Mouse (Mus musculus): ENCODE results near the gene Plpp6. TPM values are rescaled to one million over a fixed set of nuclear protein-coding genes. Genes with fewer than 3 reads are reported as not detected.
A peak's percentile ranks its signal among the peaks of the same experiment; 100 is the strongest.

Plpp6 gene
- total RNA-seq (2017) = 6.7 to 12.2 TPM (median 11.9 TPM) in 3 replicates

DNA sequence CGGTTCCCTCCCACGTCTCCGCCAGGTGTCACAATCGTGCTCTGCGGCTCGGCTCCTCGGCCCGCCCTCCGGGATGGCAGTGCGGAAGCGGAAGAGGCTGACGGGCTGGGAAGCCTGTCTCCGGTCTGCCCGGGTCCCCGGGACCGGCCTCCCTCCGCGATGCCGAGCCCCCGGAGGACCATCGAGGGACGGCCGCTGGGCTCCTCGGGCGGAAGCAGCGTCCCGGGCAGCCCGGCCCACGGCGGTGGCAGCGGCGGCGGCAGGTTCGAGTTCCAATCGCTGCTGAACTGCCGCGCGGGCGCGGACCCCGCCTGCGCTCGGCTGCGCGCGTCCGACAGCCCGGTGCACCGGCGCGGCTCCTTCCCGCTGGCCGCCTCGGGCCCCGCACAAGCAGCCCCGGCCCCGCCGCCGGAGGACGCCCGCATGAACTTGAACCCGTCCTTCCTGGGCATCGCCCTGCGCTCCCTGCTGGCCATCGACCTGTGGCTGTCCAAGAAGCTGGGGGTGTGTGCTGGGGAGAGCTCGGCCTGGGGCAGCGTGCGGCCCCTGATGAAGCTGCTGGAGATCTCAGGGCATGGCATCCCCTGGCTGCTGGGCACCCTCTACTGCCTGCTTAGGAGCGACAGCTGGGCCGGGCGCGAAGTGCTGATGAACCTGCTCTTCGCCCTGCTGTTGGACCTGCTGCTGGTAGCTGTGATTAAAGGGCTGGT, at the start of gene Plpp6:
TSS of gene Plpp6 (plus strand) at position 112 of the 710 bp plus-strand sequence.
- ATAC-seq (replicated peaks; ENCODE audit: insufficient number of reproducible peaks, low FRiP score, low TSS enrichment, poor library complexity, severe bottlenecking) = peak; percentile 81

- no peak for ATAC-seq (replicated peaks; ENCODE audit: insufficient number of reproducible peaks, low FRiP score, low TSS enrichment, poor library complexity, severe bottlenecking)
These were observed 49.2 kb upstream of the Plpp6 start for GRCm38 (mm10) chr19:28914598-28914997.

DNA sequence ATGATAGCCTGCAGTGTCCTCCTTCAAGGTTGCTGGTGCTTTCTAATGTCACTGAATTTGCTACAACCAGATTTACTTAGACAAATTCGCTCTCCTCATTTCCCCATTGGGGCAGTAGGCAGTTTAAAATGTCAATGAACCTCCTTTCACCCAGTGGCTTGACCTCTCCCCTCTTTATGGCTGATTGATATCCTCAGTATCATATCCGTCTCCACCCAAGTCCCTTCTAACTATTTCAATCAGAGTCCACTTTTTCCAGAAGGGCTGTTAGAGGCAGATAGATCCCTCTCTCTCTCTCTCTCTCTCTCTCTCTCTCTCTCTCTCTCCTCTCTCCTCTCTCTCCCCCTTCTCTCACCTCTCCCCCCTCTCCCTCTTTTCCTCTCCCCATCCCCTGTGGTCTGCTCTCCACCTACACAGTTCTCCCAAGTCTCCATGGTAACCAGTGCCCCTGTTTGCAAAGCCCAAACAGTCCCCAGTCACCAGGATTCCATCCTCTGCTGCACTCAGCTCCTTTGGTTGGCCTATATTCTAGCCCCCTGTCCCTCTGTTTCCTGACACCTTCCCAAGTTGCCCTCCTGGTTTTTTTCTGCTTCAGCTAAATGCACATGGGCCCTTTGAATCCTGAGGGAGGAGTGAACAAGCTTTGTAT, 48.0 kb upstream of the Plpp6 start:
- no peak for ATAC-seq (replicated peaks; ENCODE audit: insufficient number of reproducible peaks, low FRiP score, low TSS enrichment, poor library complexity, severe bottlenecking)

GRCm38 (mm10) chr19:28916492-28916891, 47.3 kb upstream of the Plpp6 start:
- ATAC-seq (replicated peaks; ENCODE audit: insufficient number of reproducible peaks, low FRiP score, low TSS enrichment, poor library complexity, severe bottlenecking) = no peak

- ATAC-seq (replicated peaks; ENCODE audit: insufficient number of reproducible peaks, low FRiP score, low TSS enrichment, poor library complexity, severe bottlenecking) = no peak
These were observed 45.9 kb upstream of the Plpp6 start for GRCm38 (mm10) chr19:28917839-28918238.

GRCm38 (mm10) chr19:28926366-28926765, 37.4 kb upstream of the Plpp6 start:
- ATAC-seq (replicated peaks; ENCODE audit: insufficient number of reproducible peaks, low FRiP score, low TSS enrichment, poor library complexity, severe bottlenecking) = no peak

- no peak for ATAC-seq (replicated peaks; ENCODE audit: insufficient number of reproducible peaks, low FRiP score, low TSS enrichment, poor library complexity, severe bottlenecking)
These were observed 36.4 kb upstream of the Plpp6 start for GRCm38 (mm10) chr19:28927396-28927795.

DNA sequence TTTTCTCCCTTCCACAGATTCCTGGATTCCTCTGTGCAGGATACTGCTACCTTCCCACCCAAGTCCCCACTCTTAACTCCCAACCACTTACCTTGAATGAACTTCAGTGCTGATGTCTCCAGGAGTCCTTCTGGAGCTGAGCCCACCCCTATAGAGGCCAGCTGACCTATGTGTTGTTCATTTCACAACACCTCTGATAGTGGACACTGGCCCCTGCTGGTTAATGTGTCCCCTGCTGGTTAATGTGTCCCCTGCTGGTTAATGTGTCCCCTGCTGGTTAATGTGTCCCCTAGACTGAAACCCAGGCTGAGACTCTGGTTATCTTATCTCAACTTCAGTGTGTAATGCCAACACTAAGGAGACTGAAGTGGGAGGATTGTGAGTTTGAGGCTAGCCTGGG, 34.7 kb upstream of the Plpp6 start:
- no peak for ATAC-seq (replicated peaks; ENCODE audit: insufficient number of reproducible peaks, low FRiP score, low TSS enrichment, poor library complexity, severe bottlenecking)

DNA sequence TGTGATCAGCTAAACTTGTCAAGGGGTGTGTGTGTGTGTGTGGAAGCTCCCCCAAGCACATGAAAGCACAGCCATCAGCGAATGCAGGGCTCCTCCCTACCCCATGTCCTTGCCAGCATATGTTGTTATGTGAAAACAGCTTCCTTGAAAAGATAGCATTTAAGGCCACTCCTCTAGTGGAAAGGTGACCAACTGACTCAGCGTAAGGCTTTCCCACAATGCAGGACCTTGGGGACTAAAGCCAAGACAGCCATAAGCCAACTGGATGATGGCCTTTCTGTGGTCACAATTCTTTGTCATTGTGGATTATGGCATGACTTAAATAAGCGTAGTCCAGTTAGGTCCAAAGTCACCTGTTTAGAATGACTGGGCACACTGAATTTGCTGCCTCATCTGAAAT, 28.9 kb upstream of the Plpp6 start:
- ATAC-seq (replicated peaks; ENCODE audit: insufficient number of reproducible peaks, low FRiP score, low TSS enrichment, poor library complexity, severe bottlenecking) = no peak

GRCm38 (mm10) chr19:28940135-28940874, 23.4 kb upstream of the Plpp6 start:
- ATAC-seq (replicated peaks; ENCODE audit: insufficient number of reproducible peaks, low FRiP score, low TSS enrichment, poor library complexity, severe bottlenecking) = no peak

DNA sequence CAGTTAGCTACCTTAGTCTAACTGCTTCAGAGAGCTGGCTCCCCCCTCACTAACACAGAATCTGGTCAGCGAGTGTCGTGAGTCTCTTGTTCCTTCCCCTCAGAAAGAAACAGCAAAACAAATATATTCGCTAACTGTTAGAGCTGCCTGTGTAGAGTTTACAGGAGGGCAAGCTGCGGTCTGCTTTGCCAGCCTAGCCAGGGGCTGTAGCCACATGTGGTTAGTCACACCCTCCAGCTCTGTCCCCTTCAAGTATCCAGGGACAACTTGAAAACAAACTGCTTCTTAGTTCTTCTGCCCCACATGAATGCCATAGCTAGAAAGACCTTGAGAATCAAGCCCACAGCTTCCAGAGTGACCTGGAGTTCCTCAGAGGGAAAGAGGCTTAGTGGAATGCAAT, 22.5 kb upstream of the Plpp6 start:
- no peak; the same call in 1 of the 2 replicates for ATAC-seq (replicated peaks; ENCODE audit: insufficient number of reproducible peaks, low FRiP score, low TSS enrichment, poor library complexity, severe bottlenecking)

DNA sequence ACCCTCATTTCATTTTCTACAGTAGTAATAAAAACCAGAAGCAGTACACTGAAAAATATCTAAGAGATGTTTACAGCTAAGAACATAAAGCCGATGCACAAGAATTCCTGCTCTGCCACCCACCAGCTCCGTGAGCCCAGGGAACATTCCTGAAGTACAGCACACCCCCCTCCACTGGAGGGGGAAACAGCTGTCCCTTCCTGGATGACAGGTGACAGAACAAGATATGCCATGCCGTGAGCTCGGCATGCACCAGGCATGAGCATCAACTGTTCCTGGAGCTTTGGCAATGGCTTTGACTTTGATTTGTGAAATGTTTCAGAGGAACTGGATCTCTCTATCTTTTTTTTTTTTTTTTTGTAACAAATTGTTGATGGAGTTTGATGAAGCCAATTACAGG, 17.0 kb upstream of the Plpp6 start:
- ATAC-seq (replicated peaks; ENCODE audit: insufficient number of reproducible peaks, low FRiP score, low TSS enrichment, poor library complexity, severe bottlenecking) = no peak

DNA sequence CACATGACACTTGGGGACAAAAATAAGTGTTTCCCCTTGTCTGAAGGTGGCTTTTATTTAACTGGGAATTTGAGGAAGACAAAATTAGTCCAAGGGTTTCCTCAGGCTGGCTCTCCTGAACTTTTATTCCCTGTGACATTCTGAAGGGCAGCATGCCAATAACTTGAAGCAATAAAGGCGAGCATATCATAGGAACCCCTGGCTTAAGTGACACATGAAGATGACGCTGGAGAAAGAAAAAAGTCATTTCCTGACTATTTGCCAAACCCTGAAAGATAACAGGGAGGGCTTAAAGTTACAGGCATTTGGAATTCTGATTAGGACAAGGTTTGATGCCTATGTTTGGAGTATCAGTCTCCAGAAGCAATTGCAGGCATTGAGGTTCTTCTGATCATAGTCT, 16.4 kb upstream of the Plpp6 start:
- no peak for ATAC-seq (replicated peaks; ENCODE audit: insufficient number of reproducible peaks, low FRiP score, low TSS enrichment, poor library complexity, severe bottlenecking)

- ATAC-seq (replicated peaks; ENCODE audit: insufficient number of reproducible peaks, low FRiP score, low TSS enrichment, poor library complexity, severe bottlenecking) = no peak
These were observed 12.5 kb upstream of the Plpp6 start for GRCm38 (mm10) chr19:28951251-28951650.

DNA sequence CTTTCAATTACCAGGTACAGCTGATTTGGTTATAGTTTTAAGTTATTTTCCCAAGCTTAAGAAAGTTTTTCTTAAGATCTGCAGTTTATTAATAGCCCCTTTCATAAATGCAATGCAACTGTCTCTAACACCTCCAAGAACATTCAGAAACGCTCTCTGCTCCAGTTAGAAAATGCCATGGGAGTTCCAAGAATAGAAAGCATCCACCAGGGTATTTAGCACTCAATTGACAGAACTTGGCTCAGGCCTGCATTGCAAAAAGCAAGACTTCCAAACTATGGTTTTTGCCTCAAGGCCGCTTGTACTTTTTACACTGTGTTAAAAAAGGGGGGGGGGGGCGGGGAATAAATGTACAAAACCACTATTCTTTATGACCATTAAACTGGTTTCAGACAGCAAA, 640 bp upstream of the Plpp6 start:
- no peak for ATAC-seq (replicated peaks; ENCODE audit: insufficient number of reproducible peaks, low FRiP score, low TSS enrichment, poor library complexity, severe bottlenecking)

DNA sequence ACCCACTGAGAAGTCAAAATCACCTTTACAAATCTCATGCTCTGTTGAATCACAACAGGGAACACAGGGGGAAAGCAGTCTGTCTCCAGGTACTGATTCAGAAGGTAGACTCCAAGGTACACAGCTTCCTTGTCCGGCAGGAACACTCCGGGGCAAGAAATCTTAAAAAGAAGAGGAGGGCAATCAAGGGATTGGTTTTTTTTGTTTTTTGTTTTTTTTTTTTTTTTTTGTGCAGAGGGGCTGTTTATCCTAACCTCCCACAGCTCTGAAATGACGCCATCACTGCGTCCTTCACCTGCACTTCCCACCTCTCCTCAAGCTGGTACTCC, 276 bp upstream of the Plpp6 start:
- no peak for ATAC-seq (replicated peaks; ENCODE audit: insufficient number of reproducible peaks, low FRiP score, low TSS enrichment, poor library complexity, severe bottlenecking)

GRCm38 (mm10) chr19:28964552-28964903, 775 bp downstream of the Plpp6 start:
- ATAC-seq (replicated peaks; ENCODE audit: insufficient number of reproducible peaks, low FRiP score, low TSS enrichment, poor library complexity, severe bottlenecking) = peak; percentile 10; the same call in 1 of the 2 replicates

GRCm38 (mm10) chr19:28967652-28968051, 3.9 kb downstream of the Plpp6 start, which contains the start of gene 4430402I18Rik:
TSS of gene 4430402I18Rik (minus strand) at chr19:28967800.
- ATAC-seq (replicated peaks; ENCODE audit: insufficient number of reproducible peaks, low FRiP score, low TSS enrichment, poor library complexity, severe bottlenecking) = no peak

DNA sequence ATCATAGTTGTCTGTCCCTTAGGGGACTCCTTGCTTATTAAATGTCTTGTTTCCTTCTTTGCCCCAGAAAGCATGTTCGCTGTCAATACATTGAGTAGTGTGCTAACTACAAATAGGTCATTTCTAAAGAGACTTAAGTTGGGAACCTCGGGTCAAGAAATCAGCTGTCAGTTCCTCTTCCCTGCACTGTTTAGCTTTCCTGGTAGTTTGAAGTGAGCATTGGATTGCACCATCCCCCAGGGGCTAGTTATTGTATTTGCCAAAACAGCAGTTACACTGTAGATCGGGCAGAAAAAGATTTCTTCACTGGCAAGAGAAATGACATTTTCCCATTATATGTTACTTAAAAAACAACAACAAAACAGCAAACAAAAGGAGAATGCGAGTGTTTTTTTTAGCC, 4.4 kb downstream of the Plpp6 start:
- ATAC-seq (replicated peaks; ENCODE audit: insufficient number of reproducible peaks, low FRiP score, low TSS enrichment, poor library complexity, severe bottlenecking) = no peak

DNA sequence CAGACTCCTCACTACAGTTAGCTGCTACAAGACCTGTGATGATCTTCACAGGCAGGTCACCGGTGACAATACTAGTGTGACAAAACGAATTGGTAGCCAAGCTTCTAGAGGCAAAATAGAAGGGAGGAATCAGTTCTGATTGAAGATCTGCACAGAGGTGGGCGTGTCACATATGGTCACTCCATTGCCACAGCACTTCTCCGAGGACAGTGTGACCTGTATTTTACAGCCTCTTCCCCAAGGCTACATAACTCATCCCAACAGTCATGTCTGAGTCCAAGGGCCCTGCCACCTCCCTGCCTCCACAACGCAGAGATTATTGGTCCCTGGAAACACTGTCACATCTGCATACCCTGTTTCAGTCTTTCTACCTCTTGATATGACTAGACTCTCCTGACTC, 5.5 kb downstream of the Plpp6 start:
- ATAC-seq (replicated peaks; ENCODE audit: insufficient number of reproducible peaks, low FRiP score, low TSS enrichment, poor library complexity, severe bottlenecking) = no peak

Data from monocyte, adult 5-6 weeks (primary cell).